Mouse (Mus musculus) midbrain, embryonic 14.5 days (tissue): ENCODE measurements around the gene Tfeb. TPM values are rescaled to one million over a fixed set of nuclear protein-coding genes. Genes with fewer than 3 reads are reported as not detected.
A peak's percentile ranks its signal among the peaks of the same experiment; 100 is the strongest.

ENCODE experiments used
- ATAC-seq: fragments of 200-750 bp; cut with Nextera tagmentation; 2 replicates; pipeline ENCODE4 v1.8.0; 2017; ENCODE audit warnings: moderate number of reproducible peaks, moderate library complexity; ENCODE audit not compliant: low FRiP score, low TSS enrichment
- DNase-seq: peaks from one replicate; pipeline ENCODE4 v3.0.0-alpha.2; 2015
- H3K27ac ChIP-seq: fragments of 300-500 bp; sonication (generic); replicated peaks from 2 replicates; pipeline ENCODE4 v1.5.1; 2014; ENCODE audit warnings: mild to moderate bottlenecking, low read depth, low read length, moderate library complexity
- H3K27me3 ChIP-seq: fragments of 300-500 bp; sonication (generic); 2 replicates; pipeline ENCODE4 v1.6.1; 2014; ENCODE audit warnings: low read length, control low read depth, mixed read lengths; ENCODE audit not compliant: control insufficient read depth, insufficient read depth
- H3K36me3 ChIP-seq: fragments of 300-500 bp; sonication (generic); 2 replicates; pipeline ENCODE4 v1.6.1; 2014; ENCODE audit warnings: low read length, control low read depth; ENCODE audit not compliant: control insufficient read depth, insufficient read depth
- H3K4me1 ChIP-seq: fragments of 300-500 bp; sonication (generic); 2 replicates; pipeline ENCODE4 v1.6.1; 2014; ENCODE audit warnings: mild to moderate bottlenecking, antibody characterized with exemption, low read length, control low read depth; ENCODE audit not compliant: control insufficient read depth, insufficient read depth
- H3K4me2 ChIP-seq: fragments of 300-500 bp; sonication (generic); 2 replicates; pipeline ENCODE4 v1.6.1; 2014; ENCODE audit warnings: mild to moderate bottlenecking, low read length, moderate library complexity
- H3K4me3 ChIP-seq: fragments of 300-500 bp; sonication (generic); replicated peaks from 2 replicates; pipeline ENCODE4 v1.5.1; 2014; ENCODE audit warnings: low read depth, low read length
- H3K9ac ChIP-seq: fragments of 300-500 bp; sonication (generic); replicated peaks from 2 replicates; pipeline ENCODE4 v1.6.1; 2014; ENCODE audit warnings: mild to moderate bottlenecking, low read length, moderate library complexity
- H3K9me3 ChIP-seq: fragments of 300-500 bp; sonication (generic); 2 replicates; pipeline ENCODE4 v1.6.1; 2016; ENCODE audit warnings: low read length, control low read depth, mixed read lengths; ENCODE audit not compliant: control insufficient read depth
- WGBS: fragments of 180-500 bp; shearing (Covaris S2); extraction: QIAGEN DNeasy Blood & Tissue Kit; methylation state at CpG from one replicate; pipeline ENCODE4 v1.1.7; 2014; 5-methylcytosine and 5-hydroxymethylcytosine counted together
- polyA plus RNA-seq: library from polyadenylated mRNA; unstranded; fragments of >200 nt; fragmentation: Nextera tagmentation; extraction: Ambion mirVana; gene quantifications from 2 replicates; pipeline ENCODE4 v1.2.1, GENCODE M21; 2014

The Tfeb gene
- polyA plus RNA-seq, 1 experiment from 2014 or later = 2.7 TPM

GRCm38 (mm10) chr17:47784411-47784810 lies 47.6 kb downstream of the Tfeb start:
- no peak for ATAC-seq
- no peaks in the 10 kb centered on the region for H3K9me3 ChIP-seq
- DNase-seq = no peak
- no peak overlapping the region for H3K4me3 ChIP-seq
- H3K9ac ChIP-seq = no peak overlapping the region
- H3K4me1 ChIP-seq = no peaks in the 10 kb centered on the region
- no peak overlapping the region for H3K27ac ChIP-seq
- H3K27me3 ChIP-seq = no peaks in the 10 kb centered on the region
- H3K36me3 ChIP-seq = no peaks in the 10 kb centered on the region
- 86% methylated on average over 6 of the region's 6 CpGs for WGBS
- H3K4me2 ChIP-seq = no peak overlapping the region

DNA sequence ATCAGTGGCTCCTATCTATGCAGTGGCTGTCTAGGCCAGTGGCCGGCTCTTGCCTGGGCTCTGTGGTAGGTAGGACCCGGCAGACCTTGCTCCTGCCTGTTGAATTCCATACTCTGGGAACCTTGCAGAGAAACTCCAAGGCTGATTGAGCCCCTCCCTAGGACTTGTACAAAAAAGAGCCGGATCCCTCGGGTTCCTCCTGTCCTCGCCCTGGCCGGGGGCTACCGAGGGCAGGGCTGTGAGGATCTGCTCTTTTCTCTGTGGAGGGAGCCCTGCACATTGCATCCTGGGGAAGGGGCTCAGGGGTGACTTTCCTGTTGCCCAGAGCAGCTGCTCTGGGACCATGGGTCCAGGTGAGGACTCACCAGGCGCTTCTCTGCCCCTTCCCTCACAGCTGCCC lies 50.8 kb downstream of the Tfeb start:
- Histone ChIP-seq H3K4me3 (no peak overlapping the region), H3K27me3 (no peaks in the 10 kb centered on the region), H3K4me2 (no peak overlapping the region), H3K9me3 (no peaks in the 10 kb centered on the region), H3K36me3 (no peaks in the 10 kb centered on the region), H3K4me1 (no peaks in the 10 kb centered on the region), H3K9ac (no peak overlapping the region), H3K27ac (no peak overlapping the region)
- no peak for ATAC-seq
- no peak for DNase-seq
- WGBS = 44% methylated on average over 8 of the region's 8 CpGs

DNA sequence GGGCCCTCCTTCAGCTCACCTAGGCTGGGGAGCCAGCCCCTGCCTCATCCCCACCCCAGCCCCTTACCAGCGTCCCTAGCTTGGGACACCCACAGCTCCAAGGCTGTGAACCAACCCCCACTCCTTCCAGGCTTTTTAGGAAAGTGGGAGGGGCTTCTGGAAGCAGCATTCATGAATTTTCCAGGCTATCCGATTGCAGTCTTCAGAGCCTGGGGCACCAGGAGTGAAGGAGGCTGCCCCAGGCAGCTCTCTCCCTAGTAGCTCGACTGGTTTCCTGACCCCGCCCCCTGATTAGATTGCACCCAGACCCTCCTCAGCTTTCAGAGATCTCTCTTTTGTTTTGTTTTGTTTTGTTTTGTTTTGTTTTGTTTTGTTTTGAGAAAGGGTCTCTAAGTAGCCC lies 51.5 kb downstream of the Tfeb start:
- Histone ChIP-seq H3K4me2 (no peak overlapping the region), H3K9ac (no peak overlapping the region), H3K4me3 (no peak overlapping the region), H3K36me3 (no peaks in the 10 kb centered on the region), H3K4me1 (no peaks in the 10 kb centered on the region), H3K27me3 (no peaks in the 10 kb centered on the region), H3K27ac (no peak overlapping the region), H3K9me3 (no peaks in the 10 kb centered on the region)
- 4% methylated on average over 4 of the region's 4 CpGs for WGBS
- no peak for DNase-seq
- no peak for ATAC-seq

DNA sequence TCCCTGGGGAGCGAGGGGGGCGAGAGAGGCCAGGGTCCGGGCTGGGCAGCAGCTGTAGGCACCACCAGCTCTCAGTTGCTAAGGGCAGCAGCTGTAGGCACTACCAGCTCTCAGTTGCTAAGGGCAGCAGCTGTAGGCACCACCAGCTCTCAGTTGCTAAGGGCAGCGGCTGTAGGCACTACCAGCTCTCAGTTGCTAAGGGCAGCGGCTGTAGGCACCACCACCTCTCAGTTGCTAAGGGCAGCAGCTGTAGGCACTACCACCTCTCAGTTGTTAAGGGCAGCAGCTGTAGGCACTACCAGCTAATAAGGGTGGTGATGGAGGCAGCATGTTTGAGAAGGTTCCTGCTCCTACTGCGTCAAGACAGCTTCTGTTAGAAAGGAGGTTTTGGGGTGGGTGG lies 52.2 kb downstream of the Tfeb start:
- Histone ChIP-seq H3K27me3 (no peaks in the 10 kb centered on the region), H3K9ac (no peak overlapping the region), H3K4me3 (no peak overlapping the region), H3K27ac (no peak overlapping the region), H3K9me3 (no peaks in the 10 kb centered on the region), H3K36me3 (no peaks in the 10 kb centered on the region), H3K4me2 (no peak overlapping the region), H3K4me1 (no peaks in the 10 kb centered on the region)
- 55% methylated on average over 6 of the region's 6 CpGs for WGBS
- DNase-seq (peak; percentile 50), ATAC-seq (no peak)

GRCm38 (mm10) chr17:47792098-47792863 lies 55.5 kb downstream of the Tfeb start:
- no peaks in the 10 kb centered on the region for H3K9me3 ChIP-seq
- no peaks in the 10 kb centered on the region for H3K4me1 ChIP-seq
- 20% methylated on average over 15 of the region's 15 CpGs for WGBS
- no peaks in the 10 kb centered on the region for H3K36me3 ChIP-seq
- no peak overlapping the region for H3K4me3 ChIP-seq
- DNase-seq (peak; percentile 91), ATAC-seq (peak; percentile 44; the same call in 1 of the 2 replicates)
- H3K9ac ChIP-seq = no peak overlapping the region
- H3K4me2 ChIP-seq = no peak overlapping the region
- H3K27ac ChIP-seq = no peak overlapping the region
- no peaks in the 10 kb centered on the region for H3K27me3 ChIP-seq

- Histone ChIP-seq H3K4me2 (no peak overlapping the region), H3K4me3 (no peak overlapping the region), H3K27ac (no peak overlapping the region), H3K36me3 (no peaks in the 10 kb centered on the region), H3K27me3 (no peaks in the 10 kb centered on the region), H3K9ac (no peak overlapping the region), H3K9me3 (no peaks in the 10 kb centered on the region), H3K4me1 (no peaks in the 10 kb centered on the region)
- 11% methylated on average over 9 of the region's 9 CpGs for WGBS
- ATAC-seq (peak; percentile 47; the same call in 1 of the 2 replicates), DNase-seq (peak; percentile 87)
Observed at GRCm38 (mm10) chr17:47793377-47793776, 56.5 kb downstream of the Tfeb start.

GRCm38 (mm10) chr17:47795446-47795845 lies 58.6 kb downstream of the Tfeb start:
- Histone ChIP-seq H3K9ac (no peak overlapping the region), H3K4me2 (no peak overlapping the region), H3K9me3 (no peaks in the 10 kb centered on the region), H3K4me1 (no peaks in the 10 kb centered on the region), H3K27ac (no peak overlapping the region), H3K27me3 (no peaks in the 10 kb centered on the region), H3K36me3 (no peaks in the 10 kb centered on the region), H3K4me3 (no peak overlapping the region)
- DNase-seq (peak; percentile 61), ATAC-seq (no peak)
- 38% methylated on average over 3 of the region's 3 CpGs for WGBS

- H3K27ac ChIP-seq = no peak overlapping the region
- no peaks in the 10 kb centered on the region for H3K36me3 ChIP-seq
- no peak for DNase-seq
- no peaks in the 10 kb centered on the region for H3K27me3 ChIP-seq
- H3K4me1 ChIP-seq = no peaks in the 10 kb centered on the region
- H3K4me2 ChIP-seq = no peak overlapping the region
- no peak overlapping the region for H3K4me3 ChIP-seq
- H3K9ac ChIP-seq = no peak overlapping the region
- ATAC-seq = no peak
- WGBS = 55% methylated on average over 16 of the region's 16 CpGs
- no peaks in the 10 kb centered on the region for H3K9me3 ChIP-seq
Observed at GRCm38 (mm10) chr17:47796156-47796816, 59.5 kb downstream of the Tfeb start.

DNA sequence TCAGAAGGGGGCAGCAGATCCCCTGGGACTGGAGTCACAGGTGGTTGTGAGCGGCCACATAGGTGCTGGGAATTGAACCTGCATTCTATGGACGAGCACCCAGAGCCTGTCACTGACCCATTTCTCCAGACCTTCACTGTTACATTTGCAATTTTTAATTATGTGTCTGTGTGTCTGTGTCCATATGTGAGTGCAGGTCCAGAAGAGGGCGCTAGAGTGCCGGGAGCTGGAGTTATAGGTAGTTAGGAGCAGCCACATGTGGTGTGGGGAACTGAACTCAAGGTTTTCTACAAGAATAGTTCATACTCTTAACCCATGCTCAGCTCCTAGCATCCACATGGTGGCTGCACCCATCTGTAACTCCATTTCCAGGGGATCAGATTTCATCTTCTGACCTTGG lies 60.1 kb downstream of the Tfeb start:
- no peak overlapping the region for H3K9ac ChIP-seq
- no peaks in the 10 kb centered on the region for H3K36me3 ChIP-seq
- no peak overlapping the region for H3K4me3 ChIP-seq
- no peak overlapping the region for H3K27ac ChIP-seq
- DNase-seq = no peak
- H3K4me2 ChIP-seq = no peak overlapping the region
- no peaks in the 10 kb centered on the region for H3K27me3 ChIP-seq
- no peaks in the 10 kb centered on the region for H3K4me1 ChIP-seq
- 78% methylated on average over 4 of the region's 4 CpGs for WGBS
- no peaks in the 10 kb centered on the region for H3K9me3 ChIP-seq
- no peak for ATAC-seq
